Mouse (Mus musculus) embryonic fibroblast, embryonic 13.5 days (primary cell): Measurements from ENCODE around the gene Calcoco1.

Experiments used
- CTCF ChIP-seq: IDR thresholded peaks from 2 replicates; pipeline ENCODE4 v1.5.1; 2011; ENCODE audit warnings: mild to moderate bottlenecking, control low read depth, low read length, moderate library complexity, borderline replicate concordance; ENCODE audit not compliant: insufficient read depth
- POLR2A ChIP-seq: IDR thresholded peaks from 2 replicates; pipeline ENCODE4 v1.6.1; 2011; ENCODE audit warnings: low read depth, mild to moderate bottlenecking, control low read depth, low read length, moderate library complexity

- TF ChIP-seq CTCF, result no peak
- TF ChIP-seq POLR2A, result no peak
Measured at GRCm38 (mm10) chr15:102757686-102758085, 35.7 kb upstream of the Calcoco1 start.
